Mouse (Mus musculus): ENCODE results near the gene Tecrl.
A peak's percentile ranks its signal among the peaks of the same experiment; 100 is the strongest.

The Tecrl gene

DNA sequence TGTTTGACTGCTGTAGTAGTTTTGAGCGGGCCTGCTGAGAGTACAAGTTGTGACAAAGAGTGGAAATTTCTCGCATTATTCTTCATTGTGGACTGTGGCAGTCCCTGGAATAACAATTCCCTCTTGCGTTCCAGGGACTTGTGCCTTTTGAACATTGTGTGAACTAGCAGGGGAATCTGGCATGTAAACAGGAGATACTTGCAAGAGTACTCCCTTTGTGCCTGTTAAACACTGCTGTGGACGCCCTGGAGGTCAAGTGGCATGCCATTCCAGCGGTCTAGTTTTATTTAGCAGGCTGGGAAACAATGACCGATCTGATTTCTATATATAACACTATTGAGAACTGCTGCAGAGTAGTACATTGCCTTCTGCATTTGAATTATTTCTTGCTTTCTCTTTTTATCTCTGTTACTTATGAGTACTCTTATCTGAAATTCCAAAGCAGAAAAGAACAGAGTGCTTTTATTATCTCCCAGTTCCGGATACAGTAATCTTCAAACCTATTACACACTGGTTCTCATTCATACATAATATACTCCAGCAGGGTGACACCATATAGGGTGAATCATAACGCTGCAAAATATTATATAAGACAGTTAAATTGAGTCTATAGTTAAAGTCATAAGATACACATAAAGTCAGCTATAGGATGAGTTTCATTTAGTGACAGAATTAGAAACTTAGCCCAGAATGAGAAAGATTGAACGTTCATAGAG is at the start of gene Tecrl:
Gene Tecrl, minus strand, starts transcription at position 350 of the 716 bp plus-strand sequence.
- peak; percentile 64 to 71 for DNase-seq (ENCODE audit: low spot score in 2 of 2)

DNA sequence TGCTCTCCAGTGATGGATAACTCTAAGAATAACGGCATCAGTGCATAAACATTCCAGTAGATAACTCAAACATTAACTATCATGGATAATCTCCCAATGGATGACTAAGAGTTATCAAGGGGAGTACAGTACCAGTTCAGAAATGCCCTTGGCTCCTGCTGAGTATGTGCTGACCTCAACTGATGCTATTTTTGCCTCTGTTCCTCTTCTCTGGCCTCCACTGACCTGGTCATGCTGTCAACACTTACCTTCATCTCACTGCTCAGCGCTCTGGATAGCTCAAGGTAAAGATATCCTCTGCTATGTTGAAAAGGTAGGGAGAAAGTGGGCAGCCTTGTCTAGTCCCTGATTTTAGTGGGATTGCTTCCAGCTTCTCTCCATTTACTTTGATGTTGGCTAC is 30.0 kb upstream of the Tecrl start:
- peak; percentile 34 to 36 for DNase-seq (ENCODE audit: low spot score in 2 of 2)

DNA sequence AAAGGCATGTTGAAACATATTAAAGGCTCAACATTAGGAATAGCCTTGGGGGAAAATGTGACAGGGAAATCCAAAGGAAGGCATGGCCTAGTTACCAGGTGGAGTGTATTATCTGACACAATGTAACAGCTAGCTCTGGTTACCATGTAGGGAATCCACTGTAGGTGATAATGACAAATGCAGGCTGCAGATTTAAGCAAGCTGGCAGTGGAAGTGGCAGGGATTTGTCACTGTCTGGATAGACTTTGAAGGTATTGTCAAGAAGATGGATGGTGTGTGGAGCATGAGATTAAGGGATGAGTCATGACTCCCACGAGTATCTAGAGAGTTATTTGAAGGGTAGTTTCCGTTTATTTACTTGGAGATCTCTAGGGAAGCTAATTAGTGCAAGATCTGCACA is 3.4 kb downstream of the Tecrl start:
- DNase-seq (ENCODE audit: low spot score in 2 of 2) = no peak

DNA sequence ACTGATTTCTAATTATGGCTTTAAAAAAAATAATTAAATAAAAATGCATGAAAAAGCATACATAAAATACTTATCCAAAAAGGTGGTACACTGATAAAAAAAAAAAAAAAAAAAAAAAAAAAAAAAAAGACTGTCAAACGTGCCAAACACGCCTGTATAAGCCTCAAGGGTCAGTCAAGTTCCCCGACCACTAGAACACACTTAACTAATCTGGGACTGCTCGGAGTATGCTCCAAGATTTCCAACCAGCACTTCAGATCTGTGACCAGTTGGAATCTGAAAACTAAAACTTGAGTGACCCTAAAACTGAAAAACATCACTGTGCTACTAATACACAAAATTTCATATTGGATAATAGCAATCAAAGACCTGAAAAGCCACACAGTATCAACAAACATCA is 15.9 kb downstream of the Tecrl start:
- no peak for DNase-seq (ENCODE audit: low spot score in 2 of 2)

DNA sequence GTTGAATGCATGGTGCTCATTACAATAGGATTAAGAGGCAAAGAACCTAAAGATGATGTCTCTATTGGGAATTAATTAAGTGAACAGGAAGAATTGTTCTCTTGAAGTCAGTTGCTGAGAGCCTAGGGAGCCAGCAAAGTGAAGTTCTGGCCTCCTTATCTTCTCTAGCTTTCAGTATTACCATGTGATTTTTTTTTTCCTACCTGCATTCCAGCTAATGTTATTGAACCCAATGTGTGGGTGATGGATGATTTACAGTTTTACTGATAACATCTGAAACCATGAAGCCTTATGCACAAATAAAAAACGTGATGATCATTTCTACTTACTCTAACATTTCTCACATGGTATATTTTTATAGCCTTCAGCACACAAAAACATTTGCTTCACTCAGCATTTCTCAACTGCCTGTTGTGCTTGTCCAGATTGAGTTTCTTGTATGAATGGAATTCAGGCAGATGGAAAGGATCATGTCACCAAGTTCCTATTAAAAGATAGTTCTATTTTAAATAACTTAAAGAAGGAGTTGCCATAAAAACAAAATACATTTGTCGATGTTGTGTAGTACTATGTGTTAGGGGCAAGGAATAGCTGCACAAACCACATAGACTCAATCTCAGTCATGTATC is 87.7 kb downstream of the Tecrl start:
- no peak for DNase-seq (ENCODE audit: low spot score in 2 of 2)

DNA sequence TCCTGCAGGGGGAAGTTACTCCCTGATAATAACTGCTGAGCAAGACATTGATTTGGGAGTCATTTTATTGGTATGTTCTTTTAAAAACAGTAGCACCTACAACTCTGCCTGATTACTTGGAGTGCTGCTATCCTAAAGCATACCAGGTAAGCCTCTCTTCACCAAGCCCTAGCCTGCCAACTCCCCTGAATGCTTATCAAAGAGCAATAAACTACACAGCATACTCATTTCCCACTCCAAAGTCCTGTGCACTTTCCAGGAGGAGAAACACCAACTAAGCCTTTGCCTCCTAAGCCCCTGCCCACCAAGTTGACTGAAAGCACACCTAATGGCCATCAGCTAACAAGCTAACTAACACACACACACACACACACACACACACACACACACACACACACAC is 94.9 kb downstream of the Tecrl start:
- DNase-seq (ENCODE audit: low spot score in 2 of 2) = no peak

DNA sequence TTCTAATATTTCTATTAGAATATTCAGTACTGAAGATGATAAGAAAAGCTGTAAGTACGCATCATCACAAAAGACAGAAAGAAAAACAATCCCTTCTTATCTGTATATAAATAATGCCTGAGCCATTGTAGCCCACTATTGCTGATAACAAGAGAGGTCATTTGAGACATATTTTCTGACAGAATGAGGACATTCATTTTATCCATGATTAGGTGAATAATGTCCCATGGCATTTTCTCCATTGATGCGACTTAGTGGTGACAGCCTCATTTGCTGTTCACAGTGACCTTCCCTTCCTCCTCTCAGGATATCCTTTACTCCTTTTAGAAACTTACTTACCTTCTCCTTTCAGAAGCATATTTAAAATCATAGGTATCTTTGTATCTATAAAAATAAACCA is 100.9 kb downstream of the Tecrl start:
- DNase-seq (ENCODE audit: low spot score in 2 of 2) = no peak

DNA sequence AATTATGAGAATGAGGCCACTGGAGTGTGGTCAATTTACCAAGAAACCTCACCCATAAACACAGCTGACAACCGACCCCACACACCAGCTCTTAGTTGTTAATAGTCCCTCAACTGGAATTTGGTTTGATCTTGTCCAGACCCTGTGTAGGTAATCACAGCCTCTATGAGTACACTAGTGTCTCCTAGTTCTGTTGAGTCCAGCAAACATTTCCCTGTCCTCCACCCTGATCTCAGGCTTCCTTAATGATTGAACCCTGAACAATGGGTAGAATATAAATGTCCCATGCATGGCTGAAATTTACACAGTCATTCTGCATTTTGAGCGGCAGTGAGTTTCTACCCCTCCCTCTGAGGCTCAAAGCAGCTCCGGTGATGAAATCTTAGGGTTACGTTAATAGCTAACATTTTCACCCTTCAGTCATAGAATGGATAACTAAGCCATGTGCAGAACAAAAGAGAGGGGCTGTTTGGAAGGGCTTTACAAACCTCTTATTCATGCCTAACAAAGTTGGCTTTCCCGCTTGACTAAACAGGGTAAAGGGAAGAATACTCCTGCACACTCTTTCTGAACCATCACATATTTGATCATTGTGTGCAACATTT is 116.0 kb downstream of the Tecrl start:
- no peak for DNase-seq (ENCODE audit: low spot score in 2 of 2)

All from heart, adult 9 months (tissue).